Mouse (Mus musculus): ENCODE measurements around the gene Tmem132d. TPM values are rescaled to one million over a fixed set of nuclear protein-coding genes. Genes with fewer than 3 reads are reported as not detected.

Gene Tmem132d
- polyA plus RNA-seq, 1 experiment: not detected

DNA sequence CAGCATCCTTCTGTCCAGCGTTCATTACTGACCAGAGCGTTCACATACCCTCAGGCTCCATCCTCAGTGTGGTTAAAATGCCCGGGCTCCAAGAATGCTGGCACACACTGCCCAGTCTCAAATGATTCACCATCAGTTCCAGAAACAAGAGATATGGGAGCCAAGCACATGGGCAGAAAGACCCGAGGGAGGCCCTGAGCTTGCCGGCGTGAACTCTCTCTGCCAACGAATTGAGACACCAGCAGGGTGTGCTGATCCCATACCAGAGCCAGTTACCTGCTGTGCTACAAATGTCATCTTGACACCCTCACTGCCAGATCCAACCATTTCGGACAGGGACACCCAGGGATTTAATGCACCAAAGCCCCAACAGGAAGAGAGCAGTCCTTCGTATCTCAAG lies 25.3 kb downstream of the Tmem132d start:
- TF ChIP-seq MAX (IDR thresholded peaks at IDR 0.05) (no peak), MYOD1 (IDR thresholded peaks at IDR 0.05; ENCODE audit: control insufficient read depth, insufficient read length, low read depth) (no peak), USF1 (IDR thresholded peaks at IDR 0.05; ENCODE audit: low read depth) (no peak), MYOG (IDR thresholded peaks at IDR 0.05; ENCODE audit: control insufficient read depth, extremely low read depth, insufficient read length) (no peak), CTCF (IDR thresholded peaks at IDR 0.05; ENCODE audit: control insufficient read depth, insufficient read depth, insufficient read length) (no peak), FOSL1 (IDR thresholded peaks at IDR 0.05; ENCODE audit: insufficient read depth, low read length, poor library complexity, severe bottlenecking) (no peak), CEBPB (IDR thresholded peaks at IDR 0.05; ENCODE audit: low read depth) (no peak)
- no peaks in the 10 kb centered on the region for H3K79me3 ChIP-seq (ENCODE audit: low read depth)
- no peaks in the 10 kb centered on the region for H3K36me3 ChIP-seq (ENCODE audit: control insufficient read depth, insufficient read depth)
- no peaks in the 10 kb centered on the region for H3K27me3 ChIP-seq (ENCODE audit: control insufficient read depth, insufficient read depth, insufficient read length)
- no peak overlapping the region for H3K4me3 ChIP-seq (ENCODE audit: insufficient read depth, poor library complexity, severe bottlenecking)
- H3ac ChIP-seq (ENCODE audit: control insufficient read depth, insufficient read length, low read depth): no peak overlapping the region
- H3K79me2 ChIP-seq (ENCODE audit: control insufficient read depth, insufficient read depth): no peaks in the 10 kb centered on the region

GRCm38 (mm10) chr5:128405071-128405470 lies 27.8 kb downstream of the Tmem132d start:
- no peak overlapping the region for H3K4me3 ChIP-seq (ENCODE audit: insufficient read depth, poor library complexity, severe bottlenecking)
- H3ac ChIP-seq (ENCODE audit: control insufficient read depth, insufficient read length, low read depth): no peak overlapping the region
- TF ChIP-seq MYOD1 (IDR thresholded peaks at IDR 0.05; ENCODE audit: control insufficient read depth, insufficient read length, low read depth) (no peak), CTCF (IDR thresholded peaks at IDR 0.05; ENCODE audit: control insufficient read depth, insufficient read depth, insufficient read length) (no peak), CEBPB (IDR thresholded peaks at IDR 0.05; ENCODE audit: low read depth) (no peak), MYOG (IDR thresholded peaks at IDR 0.05; ENCODE audit: control insufficient read depth, extremely low read depth, insufficient read length) (no peak), USF1 (IDR thresholded peaks at IDR 0.05; ENCODE audit: low read depth) (no peak), MAX (IDR thresholded peaks at IDR 0.05) (no peak), FOSL1 (IDR thresholded peaks at IDR 0.05; ENCODE audit: insufficient read depth, low read length, poor library complexity, severe bottlenecking) (no peak)
- H3K27me3 ChIP-seq (ENCODE audit: control insufficient read depth, insufficient read depth, insufficient read length): no peaks in the 10 kb centered on the region
- H3K79me3 ChIP-seq (ENCODE audit: low read depth): no peaks in the 10 kb centered on the region
- no peaks in the 10 kb centered on the region for H3K36me3 ChIP-seq (ENCODE audit: control insufficient read depth, insufficient read depth)
- H3K79me2 ChIP-seq (ENCODE audit: control insufficient read depth, insufficient read depth): no peaks in the 10 kb centered on the region

GRCm38 (mm10) chr5:128404223-128404622 lies 28.7 kb downstream of the Tmem132d start:
- no peak overlapping the region for H3ac ChIP-seq (ENCODE audit: control insufficient read depth, insufficient read length, low read depth)
- no peak for TF ChIP-seq CEBPB (IDR thresholded peaks at IDR 0.05; ENCODE audit: low read depth)
- no peaks in the 10 kb centered on the region for H3K36me3 ChIP-seq (ENCODE audit: control insufficient read depth, insufficient read depth)
- no peaks in the 10 kb centered on the region for H3K79me3 ChIP-seq (ENCODE audit: low read depth)
- no peak overlapping the region for H3K4me3 ChIP-seq (ENCODE audit: insufficient read depth, poor library complexity, severe bottlenecking)
- no peaks in the 10 kb centered on the region for H3K79me2 ChIP-seq (ENCODE audit: control insufficient read depth, insufficient read depth)
- no peaks in the 10 kb centered on the region for H3K27me3 ChIP-seq (ENCODE audit: control insufficient read depth, insufficient read depth, insufficient read length)

DNA sequence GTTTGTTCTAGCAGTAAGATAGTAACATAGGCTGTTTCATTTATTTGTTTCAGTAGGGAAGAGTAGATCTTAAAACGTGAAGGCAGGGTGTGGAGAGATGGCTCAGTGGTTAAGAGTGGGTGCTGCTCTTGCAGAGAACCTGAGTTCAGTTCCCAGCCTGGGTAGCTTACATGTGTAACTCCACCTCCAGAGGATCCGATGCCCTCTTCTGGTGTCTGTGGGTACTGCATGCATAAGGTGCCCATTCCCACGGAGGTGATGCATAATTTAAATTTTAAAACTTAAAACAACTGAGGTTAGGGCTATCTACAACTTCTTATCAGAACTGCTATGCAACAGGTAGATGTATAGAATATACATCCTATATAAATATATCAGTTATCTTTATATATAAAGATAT lies 40.5 kb downstream of the Tmem132d start:
- Histone ChIP-seq H3ac (ENCODE audit: control insufficient read depth, insufficient read length, low read depth) (no peak overlapping the region), H3K36me3 (ENCODE audit: control insufficient read depth, insufficient read depth) (no peaks in the 10 kb centered on the region), H3K79me2 (ENCODE audit: control insufficient read depth, insufficient read depth) (no peaks in the 10 kb centered on the region), H3K27me3 (ENCODE audit: control insufficient read depth, insufficient read depth, insufficient read length) (no peaks in the 10 kb centered on the region), H3K4me3 (ENCODE audit: insufficient read depth, poor library complexity, severe bottlenecking) (no peak overlapping the region), H3K79me3 (ENCODE audit: low read depth) (no peaks in the 10 kb centered on the region)
- TF ChIP-seq MYOD1 (IDR thresholded peaks at IDR 0.05; ENCODE audit: control insufficient read depth, insufficient read length, low read depth) (no peak), FOSL1 (IDR thresholded peaks at IDR 0.05; ENCODE audit: insufficient read depth, low read length, poor library complexity, severe bottlenecking) (no peak), MYOG (IDR thresholded peaks at IDR 0.05; ENCODE audit: control insufficient read depth, extremely low read depth, insufficient read length) (no peak), USF1 (IDR thresholded peaks at IDR 0.05; ENCODE audit: low read depth) (no peak), MAX (IDR thresholded peaks at IDR 0.05) (no peak), CTCF (IDR thresholded peaks at IDR 0.05; ENCODE audit: control insufficient read depth, insufficient read depth, insufficient read length) (no peak), CEBPB (IDR thresholded peaks at IDR 0.05; ENCODE audit: low read depth) (no peak)

DNA sequence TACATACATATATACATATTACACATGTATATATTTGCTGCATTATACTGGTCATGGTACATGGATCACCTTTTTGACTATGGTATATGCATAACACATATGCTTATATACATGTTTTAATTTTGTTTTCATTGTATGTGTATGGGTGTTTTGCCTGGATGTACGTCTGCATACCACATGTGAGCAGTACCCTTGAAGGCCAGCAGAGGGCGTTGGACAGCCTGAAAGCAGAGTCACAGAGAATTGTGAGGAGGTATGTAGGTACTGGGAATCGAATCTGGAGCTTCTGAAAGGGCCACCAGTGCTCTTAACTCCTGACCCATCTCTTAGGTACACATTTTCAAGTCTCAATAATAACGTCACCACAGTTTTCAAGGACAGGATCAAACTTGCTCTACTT lies 43.2 kb downstream of the Tmem132d start:
- Histone ChIP-seq H3K4me3 (ENCODE audit: insufficient read depth, poor library complexity, severe bottlenecking) (no peak overlapping the region), H3K27me3 (ENCODE audit: control insufficient read depth, insufficient read depth, insufficient read length) (no peaks in the 10 kb centered on the region), H3K79me3 (ENCODE audit: low read depth) (no peaks in the 10 kb centered on the region), H3K79me2 (ENCODE audit: control insufficient read depth, insufficient read depth) (no peaks in the 10 kb centered on the region), H3ac (ENCODE audit: control insufficient read depth, insufficient read length, low read depth) (no peak overlapping the region), H3K36me3 (ENCODE audit: control insufficient read depth, insufficient read depth) (no peaks in the 10 kb centered on the region)
- no peak for TF ChIP-seq MAX (IDR thresholded peaks at IDR 0.05)

DNA sequence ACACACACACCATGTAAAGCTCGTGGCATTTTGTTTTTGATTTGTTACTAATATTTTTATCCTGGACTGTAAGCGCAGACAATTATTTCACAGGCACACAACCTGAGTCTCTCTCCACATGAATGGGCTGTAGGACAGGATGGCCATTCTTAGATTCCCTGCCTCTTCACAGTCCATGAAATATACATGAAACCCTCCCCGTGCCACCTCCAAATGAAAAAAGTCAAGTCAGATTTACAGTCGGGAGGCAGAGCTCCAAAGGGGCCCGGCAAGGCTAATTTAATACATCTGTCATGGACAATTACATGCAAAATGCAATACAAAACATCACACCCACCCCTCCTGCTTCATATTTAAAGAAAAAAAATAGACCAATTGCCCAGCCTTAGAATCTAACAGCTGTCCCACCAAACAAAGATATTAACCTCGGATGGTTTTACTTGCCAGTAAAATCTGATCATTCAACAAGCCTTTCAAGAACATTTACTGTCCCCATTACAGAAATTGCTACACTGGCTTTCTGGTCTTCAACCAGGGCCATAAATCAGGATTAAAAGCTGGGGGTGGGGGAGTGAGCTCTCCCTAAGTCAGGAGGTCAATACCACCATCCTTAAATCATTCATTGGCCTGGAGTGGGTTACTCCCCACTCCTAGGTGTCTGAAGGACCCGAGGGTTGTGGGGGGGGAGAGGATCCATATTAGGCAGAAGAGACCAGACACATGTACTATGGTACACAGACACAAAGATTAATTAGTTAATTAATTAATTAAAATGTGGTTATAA lies 44.3 kb downstream of the Tmem132d start:
- Histone ChIP-seq H3K79me2 (ENCODE audit: control insufficient read depth, insufficient read depth) (no peaks in the 10 kb centered on the region), H3ac (ENCODE audit: control insufficient read depth, insufficient read length, low read depth) (no peak overlapping the region), H3K79me3 (ENCODE audit: low read depth) (no peaks in the 10 kb centered on the region), H3K4me3 (ENCODE audit: insufficient read depth, poor library complexity, severe bottlenecking) (no peak overlapping the region), H3K36me3 (ENCODE audit: control insufficient read depth, insufficient read depth) (no peaks in the 10 kb centered on the region), H3K27me3 (ENCODE audit: control insufficient read depth, insufficient read depth, insufficient read length) (no peaks in the 10 kb centered on the region)
- TF ChIP-seq CTCF (IDR thresholded peaks at IDR 0.05; ENCODE audit: control insufficient read depth, insufficient read depth, insufficient read length): no peak
- TF ChIP-seq USF1 (IDR thresholded peaks at IDR 0.05; ENCODE audit: low read depth): no peak
- no peak for TF ChIP-seq MYOD1 (IDR thresholded peaks at IDR 0.05; ENCODE audit: control insufficient read depth, insufficient read length, low read depth)
- no peak for TF ChIP-seq FOSL1 (IDR thresholded peaks at IDR 0.05; ENCODE audit: insufficient read depth, low read length, poor library complexity, severe bottlenecking)
- TF ChIP-seq MAX (IDR thresholded peaks at IDR 0.05): no peak
- no peak for TF ChIP-seq CEBPB (IDR thresholded peaks at IDR 0.05; ENCODE audit: low read depth)
- TF ChIP-seq MYOG (IDR thresholded peaks at IDR 0.05; ENCODE audit: control insufficient read depth, extremely low read depth, insufficient read length): no peak
